Mouse (Mus musculus) kidney, adult 2 months (tissue): ENCODE measurements around the gene Fndc9.

Experiments
- CTCF ChIP-seq: fragments of 200-500 bp; conservative IDR thresholded peaks from 2 replicates; pipeline ENCODE4 v1.5.1; 2011; ENCODE audit warnings: low read depth, mild to moderate bottlenecking, control low read depth, low read length, moderate library complexity, mixed read lengths; ENCODE audit not compliant: insufficient read depth, insufficient read length
- POLR2A ChIP-seq: fragments of 200-500 bp; IDR thresholded peaks from one replicate; pipeline ENCODE4 v1.6.1; 2011; ENCODE audit warnings: low read depth, low read length, control low read depth

GRCm38 (mm10) chr11:46241985-46242384, 6.7 kb downstream of the Fndc9 start:
- TF ChIP-seq POLR2A (no peak), CTCF (no peak)
